Mouse (Mus musculus) ovary, postnatal 14 days (tissue): ENCODE measurements at regions not wholly inside any gene's neighbourhood (a gene's known extent, or its start where the extent isn't known, plus 50 kb on each side); places are given as distances from the start of the nearest gene placed in this dataset.
A peak's percentile ranks its signal among the peaks of the same experiment; 100 is the strongest.

Experiments
- DNase-seq: peaks from one replicate; pipeline ENCODE4 v3.0.0; 2022; ENCODE audit warnings: low spot score

DNA sequence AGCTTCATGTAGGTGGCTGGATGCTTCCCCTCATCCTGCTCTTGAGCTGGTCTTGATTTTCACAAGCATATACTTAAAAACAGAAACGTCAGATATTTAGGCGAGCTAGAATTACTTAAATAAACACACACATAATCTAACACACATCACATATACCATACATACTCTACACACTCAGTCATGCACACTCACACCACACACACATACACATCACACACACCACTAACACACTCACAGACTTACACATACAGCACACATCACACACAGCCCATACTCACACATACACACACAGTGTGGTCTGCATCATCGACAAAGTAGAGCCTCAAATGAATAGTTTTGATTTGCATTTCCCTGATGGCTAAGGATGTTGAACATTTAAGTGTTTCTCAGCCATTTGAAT, 116.9 kb downstream of the Spry2 start:
- no peak for DNase-seq

DNA sequence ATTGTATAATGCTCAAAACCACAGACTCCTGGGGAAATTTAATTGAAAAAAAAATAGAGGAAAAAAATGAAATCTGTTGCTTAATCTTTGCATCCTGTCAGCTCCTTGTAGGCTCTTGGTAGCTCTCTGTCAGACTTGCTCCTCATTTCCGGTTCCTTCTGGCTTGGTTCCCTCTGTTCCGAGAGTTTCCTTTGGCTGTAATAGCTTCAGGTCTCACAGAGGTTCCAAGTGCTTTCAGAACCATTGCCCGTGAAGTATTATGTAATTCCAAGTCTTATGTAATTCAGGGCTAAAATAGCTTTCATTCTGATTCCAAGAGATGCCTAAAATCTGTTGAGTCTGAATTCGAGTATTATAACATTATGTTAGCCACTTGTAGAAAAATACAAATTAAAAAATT, 117.3 kb downstream of the Spry2 start:
- peak; percentile 32 for DNase-seq

DNA sequence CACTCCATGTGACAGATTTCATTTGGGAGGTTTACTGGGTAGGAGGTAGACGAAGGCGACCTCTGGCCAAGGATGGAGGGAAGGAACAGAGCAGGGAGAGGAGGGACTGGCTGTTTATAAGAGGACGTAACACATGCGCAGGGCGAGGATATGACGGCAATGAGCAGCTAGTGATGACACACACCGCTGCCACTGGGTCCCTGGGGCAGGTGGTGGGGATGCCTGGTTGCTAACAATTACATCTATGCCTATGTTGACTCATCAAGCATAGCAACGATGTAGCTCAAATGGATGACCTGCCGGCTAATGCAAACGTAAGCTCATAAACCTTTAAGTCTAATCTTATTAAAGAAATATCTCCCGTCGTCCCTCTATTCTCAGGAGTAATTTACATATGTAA, 122.9 kb downstream of the Spry2 start:
- no peak for DNase-seq

DNA sequence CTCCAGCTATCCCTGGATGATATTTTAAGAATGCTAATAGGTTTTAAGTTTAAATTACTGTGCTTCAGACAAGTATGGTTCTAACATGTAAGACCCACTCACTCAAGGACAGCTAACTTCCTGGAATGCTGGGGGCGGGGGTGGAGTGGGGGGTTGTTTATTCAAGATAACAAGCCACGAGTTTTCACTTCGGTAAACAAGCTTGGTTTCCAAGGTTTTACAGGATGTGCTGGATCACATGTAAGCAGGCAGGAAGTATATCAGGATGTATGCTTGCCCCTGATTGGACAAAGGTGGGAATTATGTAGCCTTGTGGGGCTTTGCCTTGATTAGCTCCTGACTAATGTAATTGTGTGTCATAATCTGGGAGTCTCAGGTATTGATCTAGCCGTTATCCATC, 129.5 kb downstream of the Spry2 start:
- DNase-seq: no peak

DNA sequence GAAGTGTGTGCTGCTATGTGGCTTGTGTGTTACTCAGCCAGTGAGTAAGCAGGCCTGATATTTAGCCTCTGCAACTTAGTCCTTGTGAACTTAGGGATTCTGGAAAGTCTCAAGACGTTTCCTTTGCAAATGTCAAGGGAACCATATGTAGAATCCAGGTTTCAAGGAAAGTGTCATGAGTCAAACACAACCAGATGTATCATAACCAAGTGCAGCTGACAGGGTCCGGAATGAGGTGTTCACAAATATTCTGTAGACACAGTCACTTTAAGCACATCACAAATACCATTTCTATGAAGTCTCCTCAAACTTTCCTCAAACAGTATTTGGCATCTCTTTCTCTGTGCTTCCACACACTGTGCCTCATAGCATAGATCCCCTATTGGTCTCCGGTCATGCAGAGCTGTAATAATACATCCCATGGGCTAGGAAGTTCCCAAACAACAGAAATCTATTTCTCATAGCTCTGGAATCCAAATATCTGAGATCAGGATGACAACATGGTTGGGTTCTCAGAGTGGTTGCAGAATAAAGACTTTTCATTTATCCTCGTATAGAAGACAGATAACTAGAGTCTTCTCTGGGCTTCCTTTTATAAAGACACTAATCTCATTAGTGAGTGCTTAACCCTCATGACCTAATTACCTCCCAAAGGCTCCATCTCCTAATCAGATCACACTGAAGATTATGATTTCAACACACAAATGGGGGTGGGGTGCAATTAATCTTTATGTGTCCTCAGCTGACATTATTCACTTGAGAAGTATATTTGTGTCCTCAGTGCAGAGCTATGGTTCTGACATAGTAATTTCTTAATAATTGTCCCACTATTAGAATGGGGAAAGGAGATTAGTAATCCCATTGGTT, 143.9 kb downstream of the Spry2 start:
- no peak for DNase-seq

DNA sequence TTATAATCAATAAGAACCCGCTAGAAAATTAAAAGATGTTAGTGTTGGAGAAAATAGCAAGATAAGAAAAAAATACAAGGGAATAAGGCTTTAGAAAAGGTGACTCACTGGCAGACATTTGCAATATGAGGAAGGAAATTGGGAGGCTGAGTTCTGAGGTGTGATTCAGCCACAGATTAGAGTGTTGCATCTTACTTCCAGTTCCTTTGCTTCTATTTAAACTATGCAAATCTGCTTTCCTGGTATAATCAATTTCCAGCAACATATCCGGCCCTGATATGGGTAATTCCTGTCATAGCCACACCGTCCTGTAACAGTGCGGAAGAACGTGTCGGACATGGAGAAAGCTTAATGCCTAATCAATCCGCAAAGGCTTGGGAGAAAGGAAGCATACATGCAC, 144.9 kb downstream of the Spry2 start:
- no peak for DNase-seq

DNA sequence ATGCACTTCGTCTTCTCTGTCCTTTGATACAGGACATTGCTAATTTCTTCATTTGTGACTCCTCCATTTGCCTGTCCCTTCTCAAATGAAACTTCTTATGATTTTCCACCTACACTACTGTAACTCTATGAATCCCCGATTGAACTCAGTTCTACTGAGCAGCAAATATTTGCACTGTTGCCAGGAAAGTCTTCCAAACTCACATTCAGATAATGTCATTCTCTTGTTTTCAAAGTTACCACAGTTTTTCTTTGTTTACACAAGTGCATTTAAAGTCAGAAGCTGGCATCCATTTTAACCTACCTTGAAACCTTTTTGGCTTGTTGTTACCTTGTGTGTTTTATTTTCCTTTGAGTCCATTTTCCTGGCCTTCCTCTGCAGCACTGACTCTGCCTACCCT, 152.0 kb downstream of the Spry2 start:
- DNase-seq: no peak

DNA sequence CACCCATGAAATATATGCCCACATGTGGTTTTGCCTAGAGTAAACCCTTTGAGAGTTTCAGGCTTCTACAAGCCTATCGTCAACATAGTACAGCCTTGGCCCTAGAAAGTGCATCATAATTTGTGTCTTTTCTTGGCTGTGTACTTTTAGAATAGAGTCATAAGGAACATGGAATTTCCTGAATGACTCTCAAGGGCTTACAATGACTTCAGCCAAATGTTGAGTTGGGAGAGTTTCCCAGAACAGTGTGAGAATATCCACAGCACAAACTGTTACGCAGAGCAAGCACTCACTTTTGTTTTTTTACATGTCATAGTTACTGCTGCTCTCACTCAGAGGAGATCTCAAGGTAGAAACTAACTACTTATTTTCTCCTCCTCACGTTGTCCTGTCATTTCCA, 152.5 kb downstream of the Spry2 start:
- DNase-seq: no peak

DNA sequence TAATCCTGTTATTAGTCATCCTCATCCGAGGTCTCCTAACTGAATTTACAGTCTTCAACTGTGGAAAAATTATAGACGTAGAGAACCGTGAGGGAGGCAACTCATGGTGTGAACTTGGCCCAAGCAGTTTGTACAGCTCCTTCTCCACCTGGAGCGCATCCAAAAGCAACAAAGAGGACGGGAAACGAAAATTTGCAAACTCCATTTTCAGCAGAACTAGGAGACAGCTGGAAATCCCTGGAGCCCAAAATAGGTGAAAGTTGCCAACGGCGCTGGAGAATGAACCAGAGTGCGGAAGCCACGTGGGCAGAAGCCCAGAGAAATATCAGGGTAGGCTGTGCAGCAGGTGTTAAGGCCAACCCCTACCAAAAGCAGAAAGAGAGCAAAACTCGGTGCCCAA, 155.7 kb downstream of the Spry2 start:
- DNase-seq: peak; percentile 32

DNA sequence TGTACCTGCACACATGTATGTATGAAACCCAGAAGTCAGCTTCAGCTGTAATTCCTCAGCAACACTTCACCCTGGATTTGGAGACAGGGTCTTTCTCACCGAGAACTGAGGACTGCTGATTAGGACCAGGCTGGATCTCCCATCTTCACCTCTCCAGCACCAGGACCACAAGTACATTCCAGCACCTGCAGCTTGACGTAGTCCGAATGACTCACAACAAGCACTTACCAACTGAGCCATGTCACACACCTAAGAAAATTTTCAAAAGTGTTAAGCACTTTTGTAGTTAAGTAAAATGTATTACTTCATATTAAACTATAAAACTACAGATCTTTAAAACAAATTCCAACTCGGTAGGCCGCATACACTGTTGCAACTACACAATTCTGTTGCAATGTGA, 158.1 kb downstream of the Spry2 start:
- DNase-seq: no peak

DNA sequence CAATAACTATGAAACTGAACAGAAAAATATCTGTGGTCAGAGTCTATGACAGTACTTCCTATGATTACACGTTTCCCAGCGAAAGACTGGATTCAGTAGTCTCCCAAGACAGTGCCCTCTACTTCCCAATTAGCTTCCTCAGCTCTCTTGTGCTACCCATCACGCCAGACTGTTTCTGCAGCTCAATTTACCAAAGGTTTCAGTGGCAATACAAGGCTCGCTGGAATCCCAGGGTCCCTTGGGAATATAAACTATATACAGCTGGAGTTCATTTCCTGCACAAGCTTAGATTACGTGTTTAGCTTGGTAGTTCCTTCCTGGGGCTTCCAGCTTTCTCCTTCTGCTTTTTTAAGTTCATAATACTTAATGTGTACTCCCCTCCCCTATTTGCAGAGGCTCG, 160.3 kb downstream of the Spry2 start:
- no peak for DNase-seq

DNA sequence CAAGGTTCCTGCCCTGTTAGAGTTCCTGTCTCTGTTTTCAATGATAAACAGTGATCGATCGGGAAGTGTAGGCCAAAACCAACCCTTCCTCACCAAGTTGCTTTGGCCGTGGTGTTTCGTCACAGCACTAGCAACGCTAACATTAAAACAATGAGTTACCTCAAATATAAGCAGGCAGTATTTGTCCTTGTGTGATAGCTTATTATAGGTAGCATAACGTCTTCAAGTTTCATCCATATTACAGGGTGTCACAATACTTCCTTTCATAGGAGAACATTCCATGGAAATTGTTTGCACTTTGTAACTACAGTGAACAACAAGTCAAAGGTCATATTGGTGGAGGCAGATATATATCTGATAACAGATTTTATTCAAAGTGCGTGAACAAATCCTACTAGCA, 162.3 kb downstream of the Spry2 start:
- DNase-seq: no peak

DNA sequence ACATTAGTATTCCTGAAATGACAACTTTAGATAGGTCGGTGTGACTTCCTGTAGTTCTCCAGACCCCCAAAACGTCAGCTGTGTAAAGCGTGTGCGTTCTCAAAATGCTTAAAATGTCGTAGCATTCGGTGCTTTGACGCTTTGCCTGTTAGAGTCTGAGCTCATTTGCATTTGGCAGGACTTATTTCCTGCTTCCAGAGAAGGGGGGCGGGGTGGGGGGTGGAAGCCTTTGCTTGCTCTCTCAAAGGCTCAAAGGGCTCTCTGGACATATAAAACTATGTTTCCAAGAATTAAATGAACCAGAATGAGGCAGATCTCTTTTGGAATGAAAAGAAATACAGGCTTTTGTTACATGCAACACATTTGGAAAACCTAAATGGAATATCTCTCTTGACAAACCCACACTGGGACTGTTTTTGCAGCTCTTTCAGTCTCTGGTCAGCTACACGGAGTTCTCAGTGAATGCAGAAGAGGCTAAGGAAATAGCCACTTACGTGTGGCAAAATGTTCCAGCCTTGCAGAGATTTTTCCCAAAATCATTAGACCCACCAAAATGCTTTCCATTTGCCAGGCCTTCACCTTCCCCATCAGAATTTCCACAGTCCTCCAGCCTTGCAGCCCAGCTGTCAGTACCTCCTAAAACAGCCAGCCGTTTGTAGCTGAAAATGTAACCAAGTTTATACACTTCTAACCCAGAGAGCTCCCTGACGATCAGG, 163.4 kb downstream of the Spry2 start:
- DNase-seq: peak; percentile 26

DNA sequence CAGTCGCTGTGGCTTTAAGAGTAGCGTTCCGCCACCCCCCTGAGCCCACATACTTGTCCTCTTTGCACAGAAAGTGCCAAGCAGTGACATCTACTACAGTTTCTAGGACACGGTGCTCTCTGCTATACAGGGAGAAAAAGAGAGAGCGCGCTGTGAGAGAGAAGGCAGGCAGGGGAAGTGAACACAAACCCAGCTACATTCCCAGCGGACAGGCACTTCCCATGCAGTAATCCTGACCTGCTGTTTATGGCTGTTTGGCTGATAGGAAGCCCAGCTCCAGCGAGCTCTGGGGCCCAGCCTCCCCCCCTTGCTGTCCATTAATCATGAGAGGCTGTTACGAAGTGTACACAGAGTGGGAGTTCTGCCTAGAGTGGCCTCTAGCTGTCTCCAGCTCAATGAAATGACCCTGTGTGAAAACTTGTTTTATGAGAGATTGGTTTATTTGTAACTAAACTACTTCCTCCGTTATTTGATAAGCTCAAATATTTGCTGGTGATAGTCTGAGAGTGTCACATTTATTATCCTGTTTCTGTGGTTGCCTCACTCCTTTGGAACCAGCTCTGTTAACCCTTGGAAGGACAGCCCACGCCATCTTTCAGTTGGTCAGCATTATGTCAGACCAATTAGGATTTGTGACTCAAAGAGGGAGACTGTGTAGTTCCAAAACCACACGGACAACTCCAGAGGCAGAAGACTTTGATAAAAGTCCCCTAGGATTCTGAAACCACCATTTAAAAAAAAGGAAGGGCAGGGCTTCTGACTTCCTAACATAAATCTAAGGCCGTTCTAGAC, 164.2 kb downstream of the Spry2 start:
- peak; percentile 61 for DNase-seq

DNA sequence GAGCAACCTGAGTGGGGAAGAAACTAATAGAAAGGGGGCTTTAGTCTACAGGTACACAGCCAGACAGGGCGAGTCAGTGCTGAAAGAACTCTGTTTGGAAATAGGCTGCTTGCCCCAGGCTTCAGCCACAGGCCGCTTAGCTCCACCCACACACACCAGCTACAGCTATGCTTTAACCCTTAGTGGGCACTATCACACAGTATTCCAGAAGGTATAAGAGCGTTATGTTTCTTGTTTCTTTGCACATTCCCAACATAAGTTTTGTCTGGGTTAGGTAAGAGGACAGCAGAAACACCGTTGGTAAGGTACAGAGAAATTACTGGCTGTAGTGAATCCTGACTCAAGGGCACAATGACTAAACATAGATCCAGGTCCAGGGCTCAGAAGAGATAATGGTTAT, 165.8 kb downstream of the Spry2 start:
- DNase-seq: no peak

DNA sequence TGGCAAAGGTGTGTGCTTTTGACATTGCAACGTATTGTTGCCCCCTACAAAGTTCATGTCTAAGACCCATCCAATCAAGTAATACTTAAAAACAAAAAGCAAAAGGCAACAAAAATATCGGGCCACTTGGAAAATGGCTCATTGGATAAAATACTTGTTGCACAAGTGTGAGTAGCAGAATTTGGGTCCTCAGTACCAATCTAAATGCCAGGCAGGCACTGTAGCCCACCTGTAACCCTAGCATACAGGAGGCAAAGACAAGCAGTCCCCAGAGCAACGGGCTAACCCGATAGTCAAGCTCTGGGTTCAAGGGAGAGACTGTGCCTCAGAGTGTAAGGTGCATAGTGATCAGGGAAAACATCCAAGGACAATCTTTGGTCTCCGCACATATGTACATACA, 167.8 kb downstream of the Spry2 start:
- DNase-seq: no peak

DNA sequence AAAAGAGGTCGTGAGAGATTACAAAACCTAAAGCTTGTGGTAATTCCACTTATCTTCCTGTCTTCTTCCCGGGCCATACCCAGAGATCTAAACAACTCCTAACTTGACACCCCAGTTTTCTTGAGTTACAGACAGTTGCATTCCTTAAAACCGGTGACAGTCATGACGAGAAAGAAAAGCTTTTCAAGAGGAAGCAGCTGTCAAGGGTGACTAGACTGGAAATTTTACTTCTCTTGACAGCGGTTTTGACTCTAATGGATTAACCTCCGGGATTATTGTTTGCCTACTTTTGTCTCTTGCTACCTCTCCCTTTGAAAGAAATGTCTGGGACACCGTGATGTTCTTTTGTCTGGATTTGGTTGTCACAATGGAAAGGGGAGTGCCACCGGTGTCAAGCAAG, 170.9 kb downstream of the Spry2 start:
- DNase-seq: no peak

DNA sequence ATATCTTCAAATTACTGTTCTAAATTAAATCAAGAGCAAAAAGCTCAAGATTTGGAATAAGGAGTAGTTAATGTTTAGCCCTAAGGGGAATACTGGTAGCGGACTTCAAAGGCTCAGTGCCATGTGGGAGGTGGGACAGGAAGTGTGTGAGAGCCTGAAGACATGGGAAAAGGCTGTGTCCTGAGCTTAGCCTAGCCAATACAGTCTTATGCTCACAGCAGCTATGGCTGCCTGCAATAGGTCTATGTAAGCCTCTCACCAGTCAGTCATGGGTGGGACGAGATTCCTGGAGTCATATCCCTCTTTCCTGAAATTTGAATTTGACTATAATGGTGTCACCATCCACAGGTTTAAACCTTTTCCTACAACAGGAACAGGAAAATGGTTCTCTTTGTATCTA, 173.7 kb downstream of the Spry2 start:
- DNase-seq: no peak

DNA sequence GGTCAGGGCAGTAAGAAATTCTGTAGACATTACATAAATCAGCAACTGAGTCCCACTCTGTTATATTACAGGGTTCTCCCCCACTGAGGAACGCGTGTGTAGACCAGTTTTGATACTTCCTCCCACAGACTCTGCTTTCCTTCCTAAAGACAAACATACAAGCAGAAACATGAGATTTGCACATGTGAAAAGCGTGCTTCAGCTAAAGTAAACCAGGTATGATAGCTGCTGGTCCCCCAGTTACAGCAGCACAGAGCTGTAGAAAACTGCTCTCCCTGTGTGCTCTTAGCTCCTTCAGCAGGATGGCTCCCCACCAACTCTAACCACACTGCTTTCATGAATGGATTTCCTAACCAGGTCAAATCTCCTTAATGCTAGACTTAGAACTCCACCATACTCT, 175.0 kb downstream of the Spry2 start:
- DNase-seq: no peak

DNA sequence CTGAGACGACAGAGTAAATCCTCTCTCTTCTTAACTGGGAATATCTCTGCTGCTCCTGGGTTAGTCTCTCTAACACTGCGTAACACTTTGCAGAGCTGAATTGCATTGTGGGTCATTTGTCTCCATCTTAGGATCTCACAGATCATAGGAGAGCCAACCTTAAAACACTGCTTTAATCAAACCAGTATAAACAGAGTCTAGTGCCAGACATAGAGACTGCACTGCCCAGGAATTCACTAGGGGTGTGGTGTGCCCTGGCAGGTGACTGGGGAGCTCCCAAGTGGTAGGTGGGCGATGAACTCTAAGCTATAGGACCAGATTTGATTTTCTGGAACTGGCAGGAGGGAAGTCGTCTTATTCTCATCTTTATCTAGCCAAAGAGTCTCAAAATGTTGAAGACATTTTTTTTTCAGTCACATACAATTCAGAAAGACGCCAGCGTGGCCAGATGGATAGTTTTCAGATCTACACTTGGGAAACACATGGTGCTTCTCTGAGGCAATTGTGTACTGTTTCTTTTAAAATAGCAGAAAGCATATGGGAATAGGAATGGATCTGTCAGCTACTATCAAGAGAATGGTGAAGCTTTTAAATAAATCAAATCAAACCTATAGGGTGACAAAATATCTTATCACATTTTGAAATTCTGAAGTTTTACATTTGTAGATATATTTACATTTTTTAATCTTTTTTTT, 175.7 kb downstream of the Spry2 start:
- DNase-seq: no peak

DNA sequence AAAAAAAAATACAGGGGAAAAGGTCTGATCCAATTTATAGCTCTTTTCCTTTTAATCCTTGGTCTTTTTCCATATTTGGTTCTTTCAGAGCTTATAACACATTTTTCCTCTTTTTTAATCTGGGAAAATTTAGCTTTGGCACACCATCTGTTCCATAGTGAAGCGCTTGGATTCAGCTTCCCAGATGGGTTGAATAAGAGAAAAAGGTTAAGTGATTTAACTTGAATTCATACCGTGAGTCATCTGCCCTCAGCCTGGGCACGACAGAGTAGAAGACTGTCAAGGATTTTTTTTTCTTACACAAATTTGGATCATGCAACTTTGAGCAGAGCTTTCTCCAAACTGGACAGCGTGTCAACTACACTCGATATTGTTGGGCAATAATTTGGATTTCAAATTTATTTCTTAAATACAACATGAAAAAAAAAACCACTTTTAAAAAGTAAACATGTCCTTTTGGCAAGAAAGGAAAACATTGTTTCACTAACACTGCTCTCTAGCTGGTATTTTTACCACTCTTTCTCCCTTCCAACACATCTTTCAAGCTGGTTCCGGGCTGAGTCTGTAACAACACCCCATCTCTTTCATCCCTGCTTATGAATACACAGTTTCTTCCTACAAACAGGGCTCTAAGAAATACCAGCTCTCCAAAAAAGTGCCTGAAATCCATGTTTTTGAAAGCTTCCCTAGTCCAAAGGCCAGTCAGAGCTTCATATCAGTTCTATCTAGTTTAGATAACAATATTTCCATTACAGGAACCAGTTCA, 177.8 kb downstream of the Spry2 start:
- no peak for DNase-seq

DNA sequence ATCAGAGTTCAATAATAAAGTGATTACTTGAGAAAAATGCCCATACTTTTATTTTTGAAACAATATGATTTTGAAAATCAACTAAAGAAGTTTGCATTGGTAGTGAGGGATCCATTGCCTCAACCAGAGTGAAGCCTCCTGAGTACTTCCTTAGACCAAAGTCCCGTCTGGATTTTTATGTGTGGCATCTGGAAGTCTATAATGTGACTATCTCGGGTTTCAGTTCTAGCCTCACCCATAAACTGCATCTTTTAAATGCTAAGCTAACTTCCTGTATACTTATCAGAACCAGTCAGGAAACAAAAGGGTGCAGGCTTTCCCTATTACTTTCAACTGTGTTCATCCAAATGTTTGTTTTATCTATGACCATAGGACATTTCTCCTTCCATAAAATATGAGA, 178.8 kb downstream of the Spry2 start:
- no peak for DNase-seq
